Mouse (Mus musculus) embryonic facial prominence, embryonic 13.5 days (tissue): Measurements from ENCODE around the gene Olfr1338. TPM values are rescaled to one million over a fixed set of nuclear protein-coding genes. Genes with fewer than 3 reads are reported as not detected.

Source experiments
- polyA plus RNA-seq: library from polyadenylated mRNA; unstranded; fragments of >200 nt; fragmentation: Nextera tagmentation; extraction: Ambion mirVana; gene quantifications from 2 replicates; pipeline ENCODE4 v1.2.1, GENCODE M21; 2015

Gene Olfr1338
- polyA plus RNA-seq, 1 experiment from 2014 or later, result not detected

Other genes starting within 250 kb of the Olfr1338 start
- 4.1 and 5.0 TPM in 2 replicates for gene 2610528J11Rik, start 231.7 kb downstream of the Olfr1338 start, polyA plus RNA-seq
- 2.8 and 3.2 TPM in 2 replicates for gene Tmem125, start 214.7 kb downstream of the Olfr1338 start, polyA plus RNA-seq
- gene Cfap57, start 138.0 kb downstream of the Olfr1338 start, polyA plus RNA-seq, result 0.17 and 0.22 TPM in 2 replicates
- 141 and 164 TPM in 2 replicates for gene Ebna1bp2, start 137.9 kb downstream of the Olfr1338 start, polyA plus RNA-seq
- gene Olfr62, start 99.8 kb downstream of the Olfr1338 start, polyA plus RNA-seq, result not detected in 2 replicates
- gene Olfr1342, start 66.0 kb downstream of the Olfr1338 start, polyA plus RNA-seq, result 0.19 and 0.20 TPM in 2 replicates
- gene Olfr1341, start 55.2 kb downstream of the Olfr1338 start, polyA plus RNA-seq, result 0.07 TPM in 1 of 2 replicates, not detected in the other
- not detected in 2 replicates for gene Olfr1340, start 38.6 kb downstream of the Olfr1338 start, polyA plus RNA-seq
- gene Olfr1339, start 26.6 kb downstream of the Olfr1338 start, polyA plus RNA-seq, result not detected in 2 replicates
- not detected in 2 replicates for gene Olfr1337, start 23.8 kb upstream of the Olfr1338 start, polyA plus RNA-seq
- not detected in 2 replicates for gene Olfr1335, start 51.2 kb upstream of the Olfr1338 start, polyA plus RNA-seq
- not detected in 2 replicates for gene Olfr1333, start 77.5 kb upstream of the Olfr1338 start, polyA plus RNA-seq
- gene Olfr1331, start 105.9 kb upstream of the Olfr1338 start, polyA plus RNA-seq, result not detected in 2 replicates
- 0.07 TPM in 1 of 2 replicates, not detected in the other for gene Olfr1330, start 129.9 kb upstream of the Olfr1338 start, polyA plus RNA-seq
- gene Olfr1329, start 158.7 kb upstream of the Olfr1338 start, polyA plus RNA-seq, result not detected in 2 replicates
- 0.06 TPM in 1 of 2 replicates, not detected in the other for gene Olfr1328, start 179.9 kb upstream of the Olfr1338 start, polyA plus RNA-seq
- gene Lao1, start 202.8 kb upstream of the Olfr1338 start, polyA plus RNA-seq, result not detected in 2 replicates